Mouse (Mus musculus) kidney, embryonic 15.5 days (tissue): ENCODE data around the gene Gm4969. TPM values are rescaled to one million over a fixed set of nuclear protein-coding genes. Genes with fewer than 3 reads are reported as not detected.

ENCODE experiments used
- ATAC-seq: fragments of 200-750 bp; cut with Nextera tagmentation; replicated peaks from 2 replicates; pipeline ENCODE4 v1.8.0; 2017; ENCODE audit warnings: moderate TSS enrichment; ENCODE audit not compliant: low FRiP score
- H3K27ac ChIP-seq: fragments of 300-500 bp; sonication (generic); 2 replicates; pipeline ENCODE4 v1.5.1; 2015; ENCODE audit warnings: mild to moderate bottlenecking, inconsistent platforms
- H3K27me3 ChIP-seq: fragments of 300-500 bp; sonication (generic); 2 replicates; pipeline ENCODE4 v1.6.1; 2015; ENCODE audit warnings: inconsistent platforms
- H3K36me3 ChIP-seq: fragments of 300-500 bp; sonication (generic); 2 replicates; pipeline ENCODE4 v1.6.1; 2015; ENCODE audit warnings: inconsistent platforms
- H3K4me1 ChIP-seq: fragments of 300-500 bp; sonication (generic); 2 replicates; pipeline ENCODE4 v1.6.1; 2015; ENCODE audit warnings: inconsistent platforms
- H3K4me2 ChIP-seq: fragments of 300-500 bp; sonication (generic); 2 replicates; pipeline ENCODE4 v1.6.1; 2015; ENCODE audit warnings: moderate library complexity, mild to moderate bottlenecking, inconsistent platforms
- H3K4me3 ChIP-seq: fragments of 300-500 bp; sonication (generic); replicated peaks from 2 replicates; pipeline ENCODE4 v1.5.1; 2015; ENCODE audit warnings: mild to moderate bottlenecking, inconsistent platforms
- H3K9ac ChIP-seq: fragments of 300-500 bp; sonication (generic); 2 replicates; pipeline ENCODE4 v1.6.1; 2015; ENCODE audit warnings: mild to moderate bottlenecking, inconsistent platforms
- H3K9me3 ChIP-seq: fragments of 300-500 bp; sonication (generic); replicated peaks from 2 replicates; pipeline ENCODE4 v1.6.1; 2016; ENCODE audit warnings: inconsistent platforms
- WGBS: fragments of 180-500 bp; shearing (Covaris S2); methylation state at CpG from one replicate; pipeline ENCODE4 v1.1.7; 2015; ENCODE audit warnings: mixed read lengths; 5-methylcytosine and 5-hydroxymethylcytosine counted together
- polyA plus RNA-seq: library from polyadenylated mRNA; unstranded; fragments of >200 nt; fragmentation: Nextera tagmentation; extraction: Ambion mirVana; gene quantifications from 2 replicates; pipeline ENCODE4 v1.2.1, GENCODE M21; 2015

The Gm4969 gene
- 2.9 and 3.4 TPM in 2 replicates for polyA plus RNA-seq

GRCm38 (mm10) chr7:19118028-19118771, at the start of gene Gm4969:
Gene Gm4969, minus strand, starts transcription at chr7:19118368.
- WGBS: 26% methylated on average over 59 of the region's 64 CpGs
- Histone ChIP-seq H3K9ac (no peak within 1 kb of the TSS), H3K4me3 (peak within 1 kb of the TSS; percentile 33), H3K27me3 (no peaks in the 10 kb centered on the region), H3K9me3 (no peaks in the 10 kb centered on the region), H3K27ac (no peak within 1 kb of the TSS), H3K36me3 (peaks cover 7% of the 10 kb centered on the region; the same call in 1 of the 2 replicates), H3K4me2 (peak within 1 kb of the TSS; percentile 65), H3K4me1 (peaks cover 25% of the 10 kb centered on the region)
- ATAC-seq: peak; percentile 26

GRCm38 (mm10) chr7:19166990-19167389, 48.8 kb upstream of the Gm4969 start:
- 83% methylated on average over 3 of the region's 3 CpGs for WGBS
- peaks cover 35% of the 10 kb centered on the region for H3K27me3 ChIP-seq
- H3K9ac ChIP-seq: no peak overlapping the region
- H3K36me3 ChIP-seq: no peaks in the 10 kb centered on the region
- H3K4me2 ChIP-seq: no peak overlapping the region
- no peaks in the 10 kb centered on the region for H3K9me3 ChIP-seq
- no peak overlapping the region for H3K27ac ChIP-seq
- H3K4me1 ChIP-seq: peaks cover 45% of the 10 kb centered on the region
- H3K4me3 ChIP-seq: no peak overlapping the region
- no peak for ATAC-seq

DNA sequence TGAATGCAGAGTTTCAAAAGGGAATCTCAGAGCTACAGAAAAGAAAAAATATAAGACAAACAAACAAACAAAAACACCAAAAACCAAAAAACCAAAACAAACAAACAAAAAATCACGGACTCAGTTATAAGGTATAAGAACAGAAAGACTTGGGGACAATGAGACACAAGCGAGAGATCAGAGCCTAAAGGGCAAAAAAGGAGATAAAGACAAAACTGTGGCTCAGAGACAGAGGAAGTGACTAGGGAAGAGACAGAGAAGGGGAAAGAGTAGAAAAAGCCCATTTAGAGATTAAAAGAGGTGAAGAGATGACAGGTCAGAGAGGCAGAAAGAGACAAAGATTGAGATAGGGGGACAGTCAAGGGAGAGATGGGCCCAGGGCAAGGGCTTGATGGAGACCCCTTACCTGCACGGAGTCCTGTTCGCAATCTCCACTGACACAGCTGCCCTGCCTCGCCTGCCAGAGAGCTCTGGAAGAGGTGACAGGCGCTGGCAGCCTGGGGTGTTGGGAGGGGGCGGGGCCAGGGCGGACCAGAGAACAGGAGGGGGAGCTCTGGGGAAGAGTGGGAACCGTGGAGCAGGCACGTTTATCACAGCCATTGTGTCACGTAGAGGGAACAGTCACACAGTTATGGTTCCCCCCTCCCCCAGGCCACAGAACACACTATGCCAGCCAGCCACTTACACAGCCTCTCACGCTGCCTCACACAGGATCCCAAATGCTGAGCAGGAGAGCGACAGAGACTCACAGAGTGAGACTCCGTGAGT, 47.7 kb upstream of the Gm4969 start, which contains the start of gene Gipr:
Gene Gipr (minus strand): TSS at position 472 of the 768 bp plus-strand sequence.
- Histone ChIP-seq H3K9me3 (no peaks in the 10 kb centered on the region), H3K36me3 (no peaks in the 10 kb centered on the region), H3K4me3 (peak within 1 kb of the TSS; percentile 25), H3K27me3 (peaks cover 40% of the 10 kb centered on the region), H3K9ac (no peak within 1 kb of the TSS), H3K4me1 (peaks cover 39% of the 10 kb centered on the region), H3K4me2 (peak within 1 kb of the TSS; percentile 51), H3K27ac (no peak within 1 kb of the TSS)
- no peak for ATAC-seq
- 10% methylated on average over 14 of the region's 14 CpGs for WGBS

DNA sequence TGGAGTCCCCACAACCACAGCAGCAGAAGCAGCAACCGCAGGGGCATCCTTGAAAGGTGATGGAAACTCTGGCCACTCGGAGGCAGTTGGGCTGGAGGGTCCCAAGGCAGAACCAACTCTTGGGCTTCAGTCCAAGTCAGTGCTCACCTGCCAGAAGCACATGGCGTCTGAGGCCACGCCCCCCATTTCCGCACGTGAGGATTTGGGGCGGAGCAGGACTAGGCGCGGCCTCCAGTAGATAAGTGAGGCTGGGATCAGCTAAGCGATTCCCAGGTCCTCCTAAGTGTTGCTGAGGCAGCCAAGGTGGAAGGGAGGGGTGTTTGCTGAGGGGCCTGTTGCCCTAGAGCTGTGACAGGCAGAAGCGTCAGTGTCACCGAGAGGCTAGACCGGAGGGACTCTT, 46.8 kb upstream of the Gm4969 start:
- peaks cover 47% of the 10 kb centered on the region for H3K27me3 ChIP-seq
- peak overlapping the region; percentile 25 for H3K4me3 ChIP-seq
- WGBS: 1% methylated on average over 13 of the region's 13 CpGs
- H3K9ac ChIP-seq: no peak overlapping the region
- H3K36me3 ChIP-seq: no peaks in the 10 kb centered on the region
- no peak overlapping the region for H3K27ac ChIP-seq
- H3K4me2 ChIP-seq: peak overlapping the region; percentile 51
- H3K4me1 ChIP-seq: peaks cover 40% of the 10 kb centered on the region
- no peak for ATAC-seq
- no peaks in the 10 kb centered on the region for H3K9me3 ChIP-seq

- 1% methylated on average over 6 of the region's 6 CpGs for WGBS
- peak overlapping the region; percentile 25 for H3K4me3 ChIP-seq
- ATAC-seq: peak; percentile 77
Observed at GRCm38 (mm10) chr7:19164189-19164588, 46.0 kb upstream of the Gm4969 start.

DNA sequence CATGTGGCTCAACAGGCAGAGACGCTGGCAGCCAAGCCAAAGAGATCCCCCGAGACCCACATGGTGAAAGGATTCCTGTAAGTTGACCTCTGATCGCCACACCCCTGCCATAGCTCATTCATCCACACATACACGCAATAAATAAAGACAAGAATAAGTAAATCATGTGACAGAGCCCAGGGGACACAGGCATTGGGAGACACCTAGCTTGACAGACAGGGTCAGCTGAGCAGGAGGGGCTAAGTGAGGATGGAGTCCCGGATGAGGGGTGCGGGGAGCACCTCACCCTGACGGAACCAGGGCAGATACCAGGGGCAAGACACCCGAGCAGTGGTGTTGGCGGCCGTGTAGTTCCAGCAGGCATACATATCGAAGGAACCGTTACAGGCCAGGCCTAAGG, 45.6 kb upstream of the Gm4969 start:
- peaks cover 43% of the 10 kb centered on the region for H3K4me1 ChIP-seq
- no peak; the same call in 1 of the 2 replicates for ATAC-seq
- H3K9me3 ChIP-seq: no peaks in the 10 kb centered on the region
- H3K4me3 ChIP-seq: peak overlapping the region; percentile 25
- peaks cover 59% of the 10 kb centered on the region for H3K27me3 ChIP-seq
- H3K27ac ChIP-seq: no peak overlapping the region
- 21% methylated on average over 12 of the region's 12 CpGs for WGBS
- H3K36me3 ChIP-seq: no peaks in the 10 kb centered on the region
- peak overlapping the region; percentile 51 for H3K4me2 ChIP-seq
- H3K9ac ChIP-seq: no peak overlapping the region

More at GRCm38 (mm10) chr7:19164189-19164588, 46.0 kb upstream of the Gm4969 start:
- no peaks in the 10 kb centered on the region for H3K9me3 ChIP-seq
- H3K36me3 ChIP-seq: no peaks in the 10 kb centered on the region
- H3K4me2 ChIP-seq: peak overlapping the region; percentile 51
- H3K9ac ChIP-seq: no peak overlapping the region
- peaks cover 55% of the 10 kb centered on the region for H3K27me3 ChIP-seq
- H3K4me1 ChIP-seq: peaks cover 42% of the 10 kb centered on the region
- no peak overlapping the region for H3K27ac ChIP-seq

DNA sequence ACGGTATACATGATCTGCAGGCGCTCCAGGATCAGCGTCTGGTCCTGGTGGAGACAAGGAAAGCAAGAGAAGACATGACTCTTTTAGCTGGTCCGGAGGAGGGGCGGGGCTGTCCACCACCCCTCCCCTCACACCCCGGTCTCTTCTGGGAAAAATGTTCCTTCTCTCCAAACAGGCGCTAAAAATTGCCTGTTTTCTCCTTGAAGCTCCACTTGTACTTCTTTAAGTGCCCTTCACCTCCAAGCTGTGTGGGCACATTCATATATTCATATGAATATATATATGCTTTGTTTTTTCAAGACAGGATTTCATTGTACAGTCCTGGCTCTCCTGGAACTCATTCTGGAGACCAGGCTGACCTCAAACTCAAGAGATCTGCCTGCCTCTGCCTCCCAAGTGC, 44.8 kb upstream of the Gm4969 start:
- Histone ChIP-seq H3K4me3 (no peak overlapping the region), H3K4me1 (peaks cover 43% of the 10 kb centered on the region), H3K36me3 (no peaks in the 10 kb centered on the region), H3K9me3 (no peaks in the 10 kb centered on the region), H3K27me3 (peaks cover 62% of the 10 kb centered on the region), H3K4me2 (no peak overlapping the region), H3K9ac (no peak overlapping the region), H3K27ac (no peak overlapping the region)
- 77% methylated on average over 7 of the region's 7 CpGs for WGBS
- ATAC-seq: no peak

- peak overlapping the region; percentile 56 for H3K9ac ChIP-seq
- no peaks in the 10 kb centered on the region for H3K36me3 ChIP-seq
- peak overlapping the region; percentile 46 for H3K4me3 ChIP-seq
- peaks cover 58% of the 10 kb centered on the region for H3K4me1 ChIP-seq
- no peak overlapping the region for H3K27ac ChIP-seq
- H3K4me2 ChIP-seq: peak overlapping the region; percentile 85
- peaks cover 53% of the 10 kb centered on the region for H3K27me3 ChIP-seq
- no peaks in the 10 kb centered on the region for H3K9me3 ChIP-seq
- ATAC-seq: peak; percentile 50
- WGBS: 3% methylated on average over 20 of the region's 20 CpGs
Observed at GRCm38 (mm10) chr7:19160115-19160514, 41.9 kb upstream of the Gm4969 start.

DNA sequence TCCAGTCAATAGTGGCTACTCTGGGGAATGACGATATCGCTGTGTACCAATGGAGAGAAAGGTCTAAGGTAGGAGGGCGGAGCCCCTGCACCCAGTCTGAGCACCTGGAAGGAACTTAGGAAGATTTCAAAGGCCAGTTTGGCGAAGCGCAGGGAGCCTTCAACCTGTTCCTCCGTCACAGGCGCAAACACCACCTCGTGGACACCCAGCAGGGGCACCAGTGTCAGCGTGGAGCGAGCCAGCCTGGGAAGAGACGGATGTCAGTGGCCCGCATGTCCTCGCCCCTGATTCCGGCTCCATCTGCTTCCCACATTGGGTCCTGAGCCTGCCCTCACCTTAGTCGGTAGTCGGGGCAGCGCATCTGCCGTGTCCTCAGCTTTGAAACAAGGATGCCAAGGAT, 41.2 kb upstream of the Gm4969 start:
- H3K27me3 ChIP-seq: peaks cover 46% of the 10 kb centered on the region
- no peaks in the 10 kb centered on the region for H3K36me3 ChIP-seq
- peak overlapping the region; percentile 56; the same call in 1 of the 2 replicates for H3K9ac ChIP-seq
- H3K9me3 ChIP-seq: no peaks in the 10 kb centered on the region
- H3K27ac ChIP-seq: no peak overlapping the region
- ATAC-seq: no peak
- peak overlapping the region; percentile 85 for H3K4me2 ChIP-seq
- H3K4me3 ChIP-seq: peak overlapping the region; percentile 46
- H3K4me1 ChIP-seq: peaks cover 51% of the 10 kb centered on the region
- WGBS: 13% methylated on average over 18 of the region's 18 CpGs

GRCm38 (mm10) chr7:19158601-19159000, 40.4 kb upstream of the Gm4969 start:
- Histone ChIP-seq H3K9ac (no peak overlapping the region), H3K9me3 (no peaks in the 10 kb centered on the region), H3K27ac (no peak overlapping the region), H3K4me3 (no peak overlapping the region), H3K4me2 (no peak overlapping the region), H3K27me3 (peaks cover 38% of the 10 kb centered on the region), H3K4me1 (peaks cover 43% of the 10 kb centered on the region), H3K36me3 (peaks cover 6% of the 10 kb centered on the region)
- 41% methylated on average over 11 of the region's 11 CpGs for WGBS
- ATAC-seq: no peak

DNA sequence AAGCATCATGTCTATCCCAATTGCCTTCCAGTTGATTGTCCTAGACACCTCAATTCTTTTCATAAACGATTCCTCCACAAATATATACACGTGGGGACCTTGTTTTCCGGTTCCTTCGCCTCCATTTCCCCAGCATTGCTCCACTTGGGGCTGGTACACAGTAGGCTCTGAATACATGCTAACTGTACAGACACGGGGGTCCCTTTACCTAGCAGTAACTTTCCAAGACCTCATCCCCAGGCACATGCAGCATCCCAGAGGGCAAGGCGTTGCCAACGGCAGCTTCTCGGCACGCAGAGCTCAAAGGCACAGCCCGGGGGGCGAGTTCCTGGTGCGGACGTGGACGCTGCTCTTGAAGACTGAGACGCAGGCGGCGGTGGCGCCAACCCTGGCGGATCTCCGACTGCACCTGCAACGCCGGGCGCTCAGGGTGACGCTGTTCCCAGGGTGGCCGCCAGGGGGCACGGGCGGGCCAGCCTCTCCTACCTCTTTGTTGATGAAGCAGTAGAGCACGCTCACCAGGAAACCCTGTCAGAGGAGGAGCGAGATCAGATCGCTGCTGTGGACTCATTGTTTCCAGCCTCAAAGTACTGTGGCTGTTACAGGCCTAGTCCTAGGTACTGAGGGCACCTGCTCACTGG, 39.1 kb upstream of the Gm4969 start:
- peak overlapping the region; percentile 11; the same call in 1 of the 2 replicates for H3K4me3 ChIP-seq

More for the DNA sequence above, 39.1 kb upstream of the Gm4969 start:
- H3K27me3 ChIP-seq: peaks cover 29% of the 10 kb centered on the region
- peaks cover 40% of the 10 kb centered on the region for H3K4me1 ChIP-seq
- H3K9ac ChIP-seq: no peak overlapping the region
- peak; percentile 50; the same call in 1 of the 2 replicates for ATAC-seq
- no peaks in the 10 kb centered on the region for H3K9me3 ChIP-seq
- H3K36me3 ChIP-seq: peaks cover 19% of the 10 kb centered on the region
- H3K4me2 ChIP-seq: peak overlapping the region; percentile 51
- H3K27ac ChIP-seq: peak overlapping the region; percentile 48; the same call in 1 of the 2 replicates
- 6% methylated on average over 30 of the region's 30 CpGs for WGBS
